Mouse (Mus musculus) embryo, embryonic 11 days (tissue): ENCODE measurements at regions not wholly inside any gene's neighbourhood (a gene's known extent, or its start where the extent isn't known, plus 50 kb on each side); places are given as distances from the start of the nearest gene placed in this dataset.
A peak's percentile ranks its signal among the peaks of the same experiment; 100 is the strongest.

ENCODE experiments used
- DNase-seq: peaks from one replicate; pipeline ENCODE4 v3.0.0-alpha.2; 2015

DNA sequence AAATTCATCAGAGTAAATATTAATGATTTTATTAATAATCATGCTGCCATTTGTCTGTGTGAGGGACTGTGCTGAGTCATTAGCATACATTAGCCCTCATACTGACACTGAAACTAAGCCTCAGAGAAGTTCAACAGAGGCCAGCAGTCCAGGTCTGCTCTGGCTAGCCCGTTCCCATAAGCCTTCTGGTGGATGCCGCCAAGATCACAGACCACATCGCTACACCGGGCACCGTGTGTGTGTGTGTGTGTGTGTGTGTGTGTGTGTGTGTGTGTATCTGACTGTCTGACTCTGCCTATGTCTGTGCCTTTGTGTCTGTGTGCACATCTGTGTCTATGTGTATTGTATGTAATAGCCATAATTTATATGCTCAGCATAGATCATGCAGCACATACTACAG lies 106.0 kb downstream of the Rpl14 start:
- DNase-seq = no peak

DNA sequence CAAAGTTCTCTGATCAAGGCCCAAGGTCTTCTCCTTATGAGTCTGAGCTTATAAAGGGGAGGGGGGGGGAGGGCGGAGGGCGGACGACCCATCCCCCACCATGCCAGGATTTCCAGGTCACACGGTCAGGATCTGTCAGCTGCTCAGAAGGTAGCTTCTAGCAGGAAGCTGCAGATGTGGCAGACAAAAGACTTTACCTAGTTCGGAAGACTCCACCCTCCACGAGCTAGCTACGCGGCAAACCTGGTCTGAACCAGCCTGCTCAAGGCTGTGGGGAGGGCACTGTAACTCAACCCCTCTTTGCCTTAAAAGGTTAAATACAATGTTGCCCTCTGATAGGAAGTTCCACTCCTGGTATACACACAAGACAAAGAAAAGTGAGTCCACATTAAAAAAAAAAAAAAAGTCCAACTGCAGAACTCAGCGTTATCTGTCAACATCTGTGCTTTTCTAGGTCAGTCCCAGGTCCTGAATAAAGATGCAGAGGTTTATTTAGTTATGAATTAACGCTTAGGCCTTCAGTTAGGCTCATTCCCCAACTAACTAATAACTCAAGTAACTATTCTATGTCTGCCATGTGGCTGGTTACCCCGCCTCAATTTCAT lies 108.7 kb downstream of the Rpl14 start:
- DNase-seq = no peak

DNA sequence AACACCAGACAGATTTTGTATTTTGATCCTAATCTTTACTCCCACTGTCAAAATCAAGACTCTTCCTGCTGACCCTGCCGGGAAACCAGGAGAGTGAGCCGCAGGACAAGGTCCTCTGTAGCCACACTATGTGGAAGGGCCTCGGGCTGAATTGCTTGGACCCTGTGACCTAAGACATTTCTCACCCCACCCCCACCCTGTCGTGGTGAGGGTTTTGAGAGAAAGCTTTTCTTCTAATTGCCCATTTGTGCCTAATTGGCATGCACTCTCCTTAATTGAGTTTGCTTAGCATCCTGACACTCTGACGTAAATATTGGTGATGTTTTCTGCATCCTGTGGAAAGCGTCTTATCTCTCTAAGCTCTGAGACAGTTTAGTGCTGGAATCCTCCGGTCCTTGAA lies 110.2 kb downstream of the Rpl14 start:
- DNase-seq = no peak

DNA sequence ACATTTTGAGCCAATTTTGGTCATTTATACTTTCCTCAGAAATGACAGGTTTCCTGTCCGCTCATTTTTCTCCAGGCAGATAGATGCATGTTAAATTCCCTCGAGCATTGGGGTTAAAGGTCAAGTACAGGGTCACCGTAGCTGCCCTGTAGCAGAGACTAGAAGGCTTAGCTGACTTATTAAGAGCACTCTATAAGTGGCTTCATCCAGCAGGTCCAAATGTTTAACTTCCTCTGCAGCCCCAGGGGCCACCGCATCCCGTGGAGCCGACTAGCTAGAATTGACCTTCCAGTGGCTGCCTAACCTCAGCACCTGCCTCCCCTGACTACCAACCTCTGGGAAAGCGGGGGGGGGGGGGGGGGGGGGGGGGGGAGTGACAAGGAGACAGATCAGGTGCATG lies 114.7 kb downstream of the Rpl14 start:
- DNase-seq = no peak

DNA sequence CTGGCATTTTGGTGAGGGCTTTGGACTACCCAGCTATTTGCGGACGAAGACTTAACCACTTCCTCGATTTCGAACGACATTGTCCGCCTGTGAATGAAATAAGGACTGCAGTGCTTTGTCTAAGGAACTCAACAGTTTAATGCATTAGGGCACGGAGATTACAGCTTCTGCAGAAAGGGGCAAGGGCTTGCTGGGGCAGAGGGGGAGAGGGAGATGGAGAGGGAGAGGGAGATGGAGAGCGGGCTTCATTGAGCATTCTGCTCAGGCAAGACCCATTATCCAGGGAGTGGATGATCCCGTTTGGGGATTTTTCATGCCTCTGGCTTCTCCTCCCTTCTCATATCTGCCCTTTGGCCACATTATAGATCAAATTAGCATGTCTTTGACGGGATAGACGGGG lies 117.8 kb downstream of the Rpl14 start:
- DNase-seq = no peak

DNA sequence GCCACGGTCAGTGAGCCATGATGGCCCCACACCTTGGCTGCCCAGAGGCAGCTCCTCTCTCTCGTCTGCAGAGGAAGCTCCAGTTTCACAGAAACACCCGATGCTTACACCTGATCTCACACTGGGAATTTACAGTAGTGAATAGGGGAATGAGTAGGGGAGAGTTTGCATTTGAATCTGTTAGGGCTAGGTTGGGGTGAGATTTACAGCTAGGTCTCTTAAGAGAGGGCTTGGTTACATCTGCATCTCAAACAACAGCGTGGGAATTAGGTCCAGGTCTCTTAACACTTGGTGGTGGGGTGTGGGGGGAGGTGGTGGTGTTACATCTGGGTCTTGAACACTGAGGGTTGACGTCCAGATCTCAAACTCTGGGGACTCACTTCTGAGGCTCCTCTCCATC lies 119.3 kb downstream of the Rpl14 start:
- DNase-seq = no peak

DNA sequence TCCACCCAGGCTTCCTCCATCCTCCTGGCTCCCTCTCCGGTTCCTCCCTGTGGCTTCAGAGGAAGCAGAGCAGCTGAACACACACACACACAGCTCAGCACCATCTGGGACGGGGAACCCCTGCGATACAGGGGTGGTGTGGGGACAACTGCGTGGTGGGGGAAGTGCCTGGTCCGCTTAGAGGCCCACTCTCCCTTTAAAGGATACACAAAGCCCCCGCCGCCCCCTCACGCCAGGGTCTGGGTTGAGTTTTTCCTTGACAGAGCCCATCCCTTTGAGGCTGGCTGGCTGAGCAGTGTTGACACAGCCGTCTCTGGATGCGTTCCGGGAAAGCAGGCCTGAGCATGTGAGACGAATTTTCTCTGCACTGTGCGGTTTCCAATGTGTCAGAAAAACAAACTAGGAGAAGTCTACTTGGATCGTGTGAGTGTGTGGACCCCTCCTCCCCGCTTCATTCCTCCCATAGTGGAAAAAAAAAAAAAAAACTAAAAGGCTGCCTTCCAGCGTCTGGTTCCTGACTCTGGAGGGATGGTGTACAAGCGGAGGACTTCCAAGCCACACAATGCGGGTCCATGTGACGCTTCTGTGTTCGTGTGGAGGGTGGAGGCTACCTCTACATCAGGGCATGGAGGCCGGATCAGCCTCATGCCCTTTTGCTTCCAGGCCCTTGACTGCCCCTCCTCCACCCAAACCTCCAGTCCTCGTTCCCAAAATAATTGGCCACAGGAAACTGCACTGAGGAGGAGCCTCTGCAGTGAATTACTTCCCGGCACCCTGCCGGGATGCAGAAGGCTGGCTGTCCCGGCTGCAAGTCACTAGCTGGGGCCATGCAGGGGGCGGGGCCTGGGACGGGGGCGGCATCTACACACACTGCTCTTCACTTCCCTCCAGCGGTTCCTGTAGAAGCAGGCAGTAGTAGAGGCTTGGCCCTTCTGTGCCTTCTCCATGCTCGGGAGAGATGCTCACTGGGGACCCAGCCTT lies 120.0 kb downstream of the Rpl14 start:
- peak; percentile 94 for DNase-seq

DNA sequence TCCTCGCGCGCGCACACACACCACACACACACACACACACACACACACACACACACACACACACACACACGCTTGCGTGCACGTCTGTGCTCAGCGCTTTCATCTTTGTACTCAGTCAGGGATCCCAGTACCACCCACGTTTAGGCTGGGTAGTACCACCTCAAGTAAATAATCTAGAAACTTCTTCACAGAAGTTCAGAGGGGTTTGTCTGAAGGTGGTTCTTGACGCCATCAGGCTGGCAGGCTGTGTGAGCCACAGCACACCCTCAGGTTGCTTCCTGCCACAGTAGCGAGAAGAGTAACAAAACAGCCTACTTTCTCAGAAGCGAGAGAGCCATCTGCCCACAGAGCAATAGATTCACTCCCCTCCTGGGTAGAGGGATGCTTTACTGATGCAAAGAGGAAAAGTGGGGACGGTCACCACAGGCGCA lies 120.7 kb downstream of the Rpl14 start:
- DNase-seq = no peak

DNA sequence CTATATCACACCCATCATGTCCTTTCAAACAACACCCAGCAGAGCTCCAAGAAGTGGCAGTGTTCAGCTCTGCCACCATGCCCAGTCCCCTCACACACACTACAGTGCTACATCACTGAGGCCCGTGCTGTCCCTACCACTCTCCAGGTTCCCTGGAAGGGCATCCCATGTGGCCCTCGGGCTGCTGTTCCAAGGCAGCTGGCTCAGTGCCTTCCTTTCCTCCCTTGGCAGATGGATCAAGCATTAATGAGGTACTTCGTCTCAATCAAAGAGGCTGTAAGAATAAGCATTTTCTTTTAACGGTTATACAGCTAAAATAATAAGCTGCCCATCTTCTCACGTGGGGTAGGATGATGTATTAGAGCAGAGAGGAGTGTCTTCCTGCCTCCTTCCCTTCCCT lies 123.2 kb downstream of the Rpl14 start:
- DNase-seq = no peak

DNA sequence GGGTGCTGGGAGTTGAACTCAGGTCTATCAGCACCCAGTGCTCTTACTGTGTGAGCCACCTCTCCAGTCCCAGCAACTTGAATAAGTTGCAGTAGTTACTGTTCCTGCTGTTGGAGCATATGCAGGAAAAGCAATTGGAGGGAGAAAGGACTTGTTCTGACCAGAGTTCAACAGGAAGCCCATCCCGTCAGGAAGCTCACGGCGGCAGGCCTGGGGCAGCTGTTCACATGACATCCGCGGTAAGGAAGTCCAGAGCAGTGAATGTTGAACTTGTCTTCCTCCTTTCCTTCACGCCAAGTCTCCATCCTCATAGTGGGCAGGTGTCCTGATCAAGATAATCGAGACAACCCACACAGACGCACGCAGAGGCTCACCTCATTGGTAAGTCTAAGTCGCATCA lies 124.7 kb downstream of the Rpl14 start:
- DNase-seq = no peak

DNA sequence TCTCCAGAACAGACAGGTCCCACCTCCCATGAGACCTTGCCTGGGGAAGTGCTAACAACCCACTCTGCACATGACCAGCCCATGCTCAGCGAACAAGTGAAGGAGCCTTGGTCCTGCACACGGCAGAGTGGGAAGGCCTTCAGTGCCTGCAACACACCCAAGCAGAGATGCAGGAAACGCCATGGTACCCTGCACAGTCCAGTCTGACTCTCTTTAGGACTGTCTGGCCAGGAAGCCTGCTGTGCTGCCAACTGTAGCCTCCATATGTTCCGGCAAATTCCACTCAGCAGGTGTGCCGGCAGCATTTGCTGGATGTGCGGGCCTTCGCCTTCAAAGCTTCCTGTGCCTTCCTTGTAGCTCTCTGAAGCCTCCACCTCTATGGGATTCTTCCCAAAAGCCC lies 126.5 kb downstream of the Rpl14 start:
- DNase-seq = no peak

DNA sequence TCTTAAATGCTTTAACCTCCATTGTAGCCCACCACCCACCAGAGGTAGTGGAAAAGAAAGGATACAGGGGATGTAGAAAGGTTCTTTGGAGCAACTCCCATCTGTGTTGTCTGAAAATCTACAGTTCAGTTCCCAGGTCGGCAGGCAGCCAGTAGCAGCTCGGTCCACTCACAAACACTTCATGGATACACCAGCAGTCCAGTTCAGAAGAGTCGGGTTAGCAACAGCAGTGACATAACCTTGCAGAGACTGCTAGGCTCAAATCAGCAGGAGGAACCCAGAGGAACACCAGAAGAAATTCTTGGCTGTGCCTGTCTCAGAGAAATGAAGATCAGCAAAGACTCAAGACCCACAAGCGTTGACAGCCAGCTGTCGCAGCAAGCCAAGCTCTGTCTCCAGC lies 128.5 kb downstream of the Rpl14 start:
- DNase-seq = no peak

DNA sequence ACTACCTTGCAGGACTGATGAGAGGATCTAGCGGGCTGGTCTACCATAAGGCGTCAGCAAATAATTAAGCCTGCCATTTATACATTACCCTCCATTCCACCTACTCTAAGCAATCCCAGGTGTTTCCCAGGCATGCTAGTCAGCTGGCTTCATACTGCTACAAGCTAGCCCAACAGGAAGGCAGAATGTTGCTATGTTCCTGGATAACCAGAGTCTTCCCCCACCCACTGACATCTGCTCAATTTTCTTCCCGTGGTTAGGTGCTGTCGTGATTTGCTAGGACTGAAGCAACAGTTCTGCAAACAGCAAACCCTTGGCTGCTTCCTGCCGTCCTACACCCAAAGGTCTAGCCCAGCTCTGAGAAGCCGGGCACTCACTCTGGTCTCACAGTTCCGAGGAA lies 131.6 kb downstream of the Rpl14 start:
- DNase-seq = no peak

DNA sequence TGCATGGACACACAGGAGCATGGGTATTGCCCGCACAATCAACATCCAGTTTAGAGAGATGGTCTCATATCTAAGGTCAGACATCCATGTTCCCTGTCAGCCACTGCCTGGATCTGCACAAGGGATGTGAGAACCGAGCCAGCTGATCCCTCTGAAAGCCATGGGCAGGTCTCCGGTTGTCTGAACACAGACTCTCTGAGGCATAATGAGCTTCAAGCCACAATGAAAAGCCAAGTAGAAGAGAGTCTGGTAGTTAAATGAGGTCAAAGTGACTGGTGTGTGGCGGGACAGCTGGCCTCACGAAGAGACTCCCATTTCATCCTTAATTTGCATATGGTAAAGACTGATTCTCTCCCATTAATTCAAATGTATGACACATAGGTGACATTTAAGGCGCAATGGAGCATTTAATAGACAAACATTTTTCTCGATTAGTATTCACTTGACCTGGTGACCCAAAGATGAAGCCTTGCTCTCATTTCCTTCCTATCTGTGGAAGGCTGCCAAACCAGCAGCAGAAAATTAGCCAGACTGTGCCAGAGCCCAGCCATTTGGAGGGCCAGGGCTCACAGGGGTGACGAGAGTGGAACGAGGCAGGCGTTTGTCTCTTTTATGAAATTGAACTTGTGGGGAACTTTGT lies 132.2 kb downstream of the Rpl14 start:
- no peak for DNase-seq

DNA sequence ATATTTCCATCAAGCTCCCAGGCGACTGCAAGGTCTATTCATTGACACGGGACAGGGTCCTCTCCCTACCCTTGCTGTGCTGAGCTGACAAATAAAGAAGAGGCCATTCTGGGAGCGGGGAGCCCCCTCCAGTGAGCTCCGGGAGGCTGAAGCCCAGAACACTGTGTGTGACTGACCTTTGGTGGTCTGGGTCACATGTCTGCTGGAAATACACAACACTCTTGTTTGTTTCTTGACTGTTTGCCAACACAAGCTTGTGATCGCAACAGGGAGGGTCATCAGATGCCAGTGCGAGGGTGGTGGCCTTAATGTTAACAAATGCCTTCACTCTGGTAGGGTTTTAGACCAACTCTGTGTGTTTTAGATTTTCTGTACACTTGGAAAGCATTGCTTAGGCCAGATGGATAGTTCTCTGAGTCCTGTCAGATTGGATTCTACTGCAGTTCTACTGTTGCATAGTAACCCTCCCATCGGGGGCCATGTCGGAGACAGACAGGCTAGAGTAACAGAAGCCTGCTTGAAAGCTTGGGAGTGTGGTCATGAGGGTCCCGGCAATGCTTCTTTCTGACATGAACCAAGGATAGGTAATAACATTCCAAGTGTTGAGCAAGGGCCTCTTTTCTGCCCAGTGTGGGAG lies 135.4 kb downstream of the Rpl14 start:
- DNase-seq = no peak

DNA sequence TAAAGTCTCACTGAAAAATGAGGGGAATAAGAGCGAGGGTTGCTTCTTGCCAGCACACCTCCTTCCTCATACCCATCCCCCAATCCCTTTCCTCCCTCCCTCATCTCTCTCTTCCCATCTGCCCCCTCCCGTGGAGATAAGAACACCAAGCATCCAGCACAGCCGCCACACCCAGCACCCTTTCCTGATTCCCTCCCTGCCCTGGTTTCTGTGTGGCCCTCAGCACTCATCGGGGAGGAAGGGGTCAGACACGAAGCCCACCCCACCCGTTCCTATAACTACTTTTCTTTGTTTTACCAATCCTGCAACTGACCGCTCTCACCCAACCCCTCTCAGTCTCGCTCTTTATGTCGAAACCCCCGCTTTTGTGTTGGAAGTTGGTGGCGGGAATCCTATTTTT lies 137.3 kb downstream of the Rpl14 start:
- no peak for DNase-seq

DNA sequence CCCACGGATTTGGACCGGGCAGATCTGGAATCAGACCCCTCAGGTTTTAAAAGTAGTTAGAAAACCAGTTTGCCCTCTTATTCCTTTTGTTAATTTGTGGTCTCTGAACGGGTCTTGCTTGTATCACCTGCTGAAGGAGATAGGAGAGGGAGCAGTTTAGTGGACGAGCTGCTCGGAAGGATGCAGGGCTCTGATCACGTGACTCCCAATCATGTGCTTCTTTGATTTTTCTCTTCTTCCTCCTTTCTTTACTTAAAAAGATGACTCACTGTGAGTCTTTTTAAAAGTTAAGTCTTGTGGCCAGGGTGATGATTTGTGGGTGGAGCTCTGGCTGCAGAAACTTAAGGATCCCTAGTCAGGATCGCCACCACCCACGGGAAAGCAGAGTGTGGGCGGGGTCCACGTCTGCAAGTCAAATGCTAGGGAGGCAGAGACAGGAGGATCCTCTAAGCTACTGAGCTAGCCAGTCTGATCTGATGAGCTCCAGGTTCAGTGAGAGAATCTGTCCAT lies 138.0 kb downstream of the Rpl14 start:
- DNase-seq = no peak

DNA sequence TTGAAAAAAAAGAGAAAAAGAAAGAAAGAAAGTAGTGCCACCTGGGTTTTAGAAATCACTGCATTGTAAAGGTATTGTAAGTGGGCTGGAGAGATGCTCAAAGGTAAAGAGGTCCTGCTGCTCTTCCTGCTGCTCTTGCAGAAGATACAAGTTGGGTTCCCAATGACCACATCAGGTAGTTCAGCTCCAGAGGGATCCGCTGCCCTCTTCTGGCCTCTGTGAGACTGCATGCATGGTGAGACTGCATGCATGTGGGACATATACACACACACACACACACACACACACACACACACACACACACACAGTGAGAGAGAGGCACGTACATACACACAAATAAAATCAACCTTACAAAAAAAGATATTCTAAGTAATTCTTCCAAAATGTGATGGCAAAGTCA lies 141.7 kb downstream of the Rpl14 start:
- DNase-seq = no peak

DNA sequence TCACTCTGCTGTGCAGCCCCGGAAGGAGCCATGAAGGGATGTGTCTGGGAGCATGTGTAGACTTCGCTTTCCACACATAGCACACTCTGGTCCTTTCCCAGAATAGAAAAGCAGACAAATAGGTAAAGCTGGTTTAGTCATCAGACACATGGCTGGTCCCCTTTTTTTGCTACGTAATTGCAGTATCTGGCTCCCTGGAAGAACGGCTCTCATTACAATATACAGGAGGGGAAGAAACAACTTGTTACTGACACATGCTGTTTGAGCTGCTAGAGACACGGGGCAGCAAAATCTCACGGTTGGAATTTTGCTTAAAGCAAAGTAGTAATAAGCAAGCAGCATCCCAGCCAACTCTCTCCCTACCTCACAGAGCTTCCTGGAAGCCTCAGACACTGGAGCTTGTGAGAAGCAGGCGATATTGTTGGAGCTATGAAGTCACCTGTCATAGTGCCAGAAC lies 144.4 kb downstream of the Rpl14 start:
- no peak for DNase-seq

DNA sequence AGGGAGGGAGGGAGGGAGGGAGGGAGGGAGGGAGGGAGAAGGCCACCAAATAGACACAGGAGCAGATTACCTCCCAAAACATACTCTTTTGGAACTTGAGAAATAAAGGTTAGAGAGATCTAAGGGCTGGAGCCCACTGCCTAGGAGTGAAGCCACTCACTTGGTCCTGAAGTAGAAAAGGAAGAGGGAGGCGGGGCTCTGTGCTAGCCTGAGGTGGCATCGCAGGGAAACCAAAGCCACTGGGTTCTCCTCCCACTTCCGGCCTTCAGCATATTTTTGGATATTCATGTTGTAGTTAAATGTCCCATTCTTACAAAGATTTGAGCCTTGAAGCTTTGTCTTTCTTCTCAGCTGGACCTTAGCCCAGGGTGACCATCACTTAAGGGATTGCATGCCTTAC lies 147.6 kb downstream of the Rpl14 start:
- no peak for DNase-seq

DNA sequence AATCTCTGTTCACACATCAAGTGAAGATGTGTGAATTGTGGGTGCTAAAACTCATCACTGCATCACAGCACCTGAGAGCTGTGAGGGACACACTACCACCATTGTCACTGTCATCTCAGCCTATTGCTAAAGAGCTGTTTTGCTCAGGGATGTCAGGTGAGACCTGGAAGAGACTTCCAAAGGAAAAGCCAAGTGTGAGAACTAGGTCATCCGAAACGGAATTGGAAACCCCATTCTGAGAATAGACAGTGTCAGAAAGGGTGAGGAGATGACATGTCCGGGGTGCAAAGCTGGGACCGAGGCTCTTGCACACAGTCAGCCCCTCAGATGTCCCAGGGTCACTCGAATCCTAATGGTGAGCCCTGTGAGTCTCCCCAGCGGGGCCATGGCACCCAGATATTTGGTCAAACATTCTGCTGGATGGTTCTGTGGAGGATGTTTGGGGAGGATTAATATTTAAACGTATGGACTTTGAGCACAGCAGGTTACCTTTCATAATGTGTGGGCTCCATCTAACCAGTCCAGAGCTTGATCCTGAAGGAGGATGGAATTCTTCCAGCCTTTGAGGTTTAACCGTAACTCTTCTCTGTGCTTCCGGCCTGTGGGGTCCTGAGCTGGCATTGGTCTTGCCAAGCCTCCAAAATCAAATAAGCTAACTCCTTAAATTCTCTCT lies 150.3 kb downstream of the Rpl14 start:
- DNase-seq = no peak

DNA sequence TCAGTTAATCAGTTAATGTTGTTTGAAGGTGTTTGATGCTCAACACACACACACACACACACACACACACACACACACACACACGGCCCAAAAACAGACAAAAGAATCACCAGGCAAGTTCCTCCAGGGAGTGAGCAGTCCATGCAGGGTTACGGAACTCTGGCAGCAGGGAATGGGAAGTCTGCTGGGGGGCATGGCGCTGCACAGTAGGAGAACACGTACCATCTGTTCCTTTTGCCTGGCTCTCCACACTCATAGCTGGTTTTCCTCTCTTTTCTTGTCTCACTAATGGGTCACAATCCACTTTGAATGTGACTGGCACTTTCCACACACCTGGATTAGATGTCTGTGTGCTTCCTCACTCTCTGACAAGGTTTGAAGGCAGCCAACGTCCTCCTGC lies 151.8 kb downstream of the Rpl14 start:
- DNase-seq = no peak
